Mouse (Mus musculus) thymus, adult 2 months (tissue): Measurements from ENCODE around the gene Acot7. TPM values are rescaled to one million over a fixed set of nuclear protein-coding genes. Genes with fewer than 3 reads are reported as not detected.

ENCODE experiments used
- DNase-seq: peaks from one replicate; pipeline ENCODE4 v3.0.0; 2021
- H3K27ac ChIP-seq: fragments of 200-500 bp; 2 replicates; pipeline ENCODE4 v1.5.1; 2012; ENCODE audit warnings: low read length, control low read depth; ENCODE audit not compliant: control insufficient read depth, insufficient read depth
- H3K27me3 ChIP-seq: fragments of 200-500 bp; 2 replicates; pipeline ENCODE4 v1.6.1; 2012; ENCODE audit warnings: mild to moderate bottlenecking, low read length, moderate library complexity, mixed read lengths; ENCODE audit not compliant: control insufficient read depth, insufficient read depth
- H3K36me3 ChIP-seq: fragments of 200-500 bp; 2 replicates; pipeline ENCODE4 v1.6.1; 2012; ENCODE audit warnings: mild to moderate bottlenecking, low read length, moderate library complexity; ENCODE audit not compliant: control insufficient read depth, insufficient read depth
- H3K4me1 ChIP-seq: fragments of 200-500 bp; replicated peaks from 2 replicates; pipeline ENCODE4 v1.6.1; 2012; ENCODE audit warnings: low read length; ENCODE audit not compliant: control insufficient read depth, insufficient read depth
- H3K4me3 ChIP-seq: fragments of 200-500 bp; 2 replicates; pipeline ENCODE4 v1.5.1; 2012; ENCODE audit warnings: mild to moderate bottlenecking, low read length, control low read depth, moderate library complexity; ENCODE audit not compliant: control insufficient read depth, insufficient read depth
- CTCF ChIP-seq: fragments of 200-500 bp; IDR thresholded peaks from 2 replicates; pipeline ENCODE4 v1.5.1; 2012; ENCODE audit warnings: mild to moderate bottlenecking, control low read depth, low read length, moderate library complexity, borderline replicate concordance; ENCODE audit not compliant: control insufficient read depth, poor library complexity, insufficient read depth; ENCODE audit errors: extremely low read depth
- POLR2A ChIP-seq: fragments of 200-500 bp; IDR thresholded peaks from 2 replicates; pipeline ENCODE4 v1.6.1; 2012; ENCODE audit warnings: mild to moderate bottlenecking, low read length, control low read depth, moderate library complexity; ENCODE audit not compliant: control insufficient read depth, poor library complexity, insufficient read depth; ENCODE audit errors: extremely low read depth
- WGBS: fragments of 180-500 bp; shearing (Covaris S2); methylation state at CpG from one replicate; pipeline ENCODE4 v1.1.7; 2018; 5-methylcytosine and 5-hydroxymethylcytosine counted together
- polyA plus RNA-seq: library from polyadenylated mRNA; depleted of rRNA; stranded (reverse); fragments of >200 nt; gene quantifications from 2 replicates; pipeline ENCODE4 v1.2.3, GENCODE M21; 2012

Gene Acot7
- polyA plus RNA-seq, 1 experiment: 56.6 TPM

DNA sequence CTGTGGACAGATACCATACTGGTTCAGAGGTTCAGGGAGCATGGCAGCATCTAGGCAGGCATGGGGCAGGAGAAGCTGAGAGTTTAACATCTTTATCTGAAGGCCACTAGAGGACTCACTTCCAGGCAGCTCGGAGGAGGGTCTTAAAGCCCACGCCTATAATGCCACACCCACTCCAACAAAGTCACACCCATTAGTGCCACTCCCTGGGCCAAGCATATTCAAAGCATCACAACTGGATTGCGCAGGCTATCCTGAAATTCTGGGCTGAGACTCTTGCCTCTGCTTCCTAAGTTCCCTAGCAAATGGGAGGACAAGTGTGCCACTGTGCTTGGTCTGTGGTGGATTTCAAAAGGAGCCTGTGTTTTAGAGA lies 7.2 kb downstream of the Acot7 start:
- peaks cover 48% of the 10 kb centered on the region for H3K4me1 ChIP-seq
- WGBS: 55% methylated on average over 3 of the region's 3 CpGs
- no peak overlapping the region; the same call in 1 of the 2 replicates for H3K27ac ChIP-seq
- DNase-seq: no peak
- TF ChIP-seq CTCF: no peak
- no peak for TF ChIP-seq POLR2A
- H3K27me3 ChIP-seq: no peaks in the 10 kb centered on the region
- H3K4me3 ChIP-seq: no peak overlapping the region
- H3K36me3 ChIP-seq: no peaks in the 10 kb centered on the region

DNA sequence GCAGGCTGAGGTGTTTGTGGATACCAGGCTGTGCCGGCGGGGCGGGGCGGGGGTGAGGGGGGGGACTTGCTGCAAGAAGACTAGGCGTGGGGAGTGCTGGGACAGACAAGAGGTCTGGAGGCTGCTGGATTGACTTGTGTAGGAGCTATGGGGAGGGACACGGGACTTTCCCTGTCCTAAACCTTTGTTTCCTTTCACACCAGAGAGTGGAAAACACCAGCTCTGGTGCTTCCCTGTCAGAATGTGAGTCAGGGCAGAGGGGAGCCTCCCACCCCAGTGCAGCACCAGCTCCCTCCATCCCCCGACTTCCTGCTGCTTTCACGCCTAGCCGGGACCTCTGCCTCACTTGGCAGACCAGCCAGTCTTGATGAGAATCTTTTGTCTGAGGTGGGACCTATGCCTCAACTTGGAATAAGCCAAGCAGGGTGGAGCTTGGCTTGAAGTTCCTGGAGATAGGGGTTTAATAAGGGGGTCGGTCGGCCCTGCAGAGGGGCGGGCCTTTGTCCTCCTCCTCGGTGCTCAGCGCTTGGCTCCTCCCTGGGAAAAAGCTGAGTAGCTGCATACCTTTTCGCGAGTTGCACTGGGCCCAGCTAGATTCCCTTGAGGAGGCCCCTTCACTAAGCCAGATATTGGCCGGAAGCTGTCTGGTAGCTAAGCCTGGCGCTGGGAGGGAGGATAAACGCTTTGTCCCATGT lies 7.7 kb downstream of the Acot7 start:
- no peaks in the 10 kb centered on the region for H3K36me3 ChIP-seq
- H3K4me3 ChIP-seq: no peak overlapping the region
- 41% methylated on average over 19 of the region's 19 CpGs for WGBS
- H3K27me3 ChIP-seq: no peaks in the 10 kb centered on the region
- no peak for DNase-seq
- peaks cover 48% of the 10 kb centered on the region for H3K4me1 ChIP-seq
- H3K27ac ChIP-seq: no peak overlapping the region; the same call in 1 of the 2 replicates
- TF ChIP-seq CTCF (no peak), POLR2A (no peak)

- Histone ChIP-seq H3K4me3 (no peak overlapping the region), H3K27me3 (no peaks in the 10 kb centered on the region), H3K27ac (no peak overlapping the region; the same call in 1 of the 2 replicates), H3K4me1 (peaks cover 54% of the 10 kb centered on the region), H3K36me3 (no peaks in the 10 kb centered on the region)
- no peak for TF ChIP-seq POLR2A
- TF ChIP-seq CTCF: no peak
- DNase-seq: no peak
- 64% methylated on average over 14 of the region's 14 CpGs for WGBS
Measured at GRCm38 (mm10) chr4:152186205-152187082, 8.5 kb downstream of the Acot7 start.

DNA sequence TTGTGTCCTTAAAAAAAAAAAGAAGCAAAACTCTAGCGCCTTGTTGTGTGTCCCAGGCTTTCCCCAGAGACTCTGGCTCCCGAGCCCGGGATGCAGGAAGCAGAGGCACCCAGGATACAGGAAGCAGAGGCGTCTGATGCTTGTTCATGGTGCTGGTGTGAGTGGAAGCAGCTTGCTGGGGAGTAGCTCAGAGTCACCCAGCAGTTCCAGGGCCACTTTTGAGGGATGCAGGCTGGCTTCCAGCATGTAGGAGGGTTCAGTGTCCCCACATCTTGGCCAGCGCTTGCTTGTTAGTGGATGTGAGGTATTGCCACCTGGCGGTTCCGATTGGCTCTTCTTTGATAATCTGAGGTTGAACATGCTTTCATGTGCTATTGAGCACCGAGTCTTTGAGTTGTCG lies 9.2 kb downstream of the Acot7 start:
- TF ChIP-seq POLR2A: no peak
- no peak for TF ChIP-seq CTCF
- Histone ChIP-seq H3K27ac (no peak overlapping the region), H3K27me3 (no peaks in the 10 kb centered on the region), H3K4me3 (no peak overlapping the region), H3K4me1 (peaks cover 54% of the 10 kb centered on the region), H3K36me3 (no peaks in the 10 kb centered on the region)
- no peak for DNase-seq
- WGBS: 90% methylated on average over 9 of the region's 9 CpGs

DNA sequence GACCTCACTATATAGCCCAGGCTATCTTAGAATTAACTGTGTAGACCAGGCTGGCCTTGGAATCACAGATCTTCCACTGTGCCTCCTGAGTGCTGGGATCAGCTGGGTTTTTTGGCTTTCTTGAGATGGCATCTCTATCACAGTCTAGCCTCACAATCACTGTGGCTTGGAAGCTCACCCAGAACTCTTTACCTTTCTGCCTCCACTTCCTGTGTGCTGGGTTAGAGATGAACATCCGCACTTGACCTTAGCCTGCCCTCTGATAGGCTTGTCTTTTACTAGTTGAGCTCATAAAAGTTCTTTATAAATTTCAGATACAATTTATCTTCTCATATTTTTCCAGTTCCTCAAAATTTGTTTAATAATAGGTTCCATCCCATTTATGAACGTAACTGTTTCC lies 10.7 kb downstream of the Acot7 start:
- H3K4me1 ChIP-seq: peaks cover 54% of the 10 kb centered on the region
- H3K27ac ChIP-seq: peak overlapping the region; percentile 51; the same call in 1 of the 2 replicates
- no peaks in the 10 kb centered on the region for H3K36me3 ChIP-seq

GRCm38 (mm10) chr4:152189071-152189470 lies 11.1 kb downstream of the Acot7 start:
- no peak for DNase-seq
- H3K27ac ChIP-seq: no peak overlapping the region; the same call in 1 of the 2 replicates
- H3K36me3 ChIP-seq: no peaks in the 10 kb centered on the region
- 64% methylated on average over 6 of the region's 6 CpGs for WGBS
- TF ChIP-seq CTCF: no peak
- TF ChIP-seq POLR2A: no peak
- H3K4me1 ChIP-seq: peaks cover 54% of the 10 kb centered on the region
- no peak overlapping the region for H3K4me3 ChIP-seq
- no peaks in the 10 kb centered on the region for H3K27me3 ChIP-seq

More for the DNA sequence above, 10.7 kb downstream of the Acot7 start:
- WGBS: 45% methylated on average over 2 of the region's 2 CpGs
- no peak overlapping the region for H3K4me3 ChIP-seq
- no peak for TF ChIP-seq CTCF
- TF ChIP-seq POLR2A: no peak
- H3K27me3 ChIP-seq: no peaks in the 10 kb centered on the region
- no peak for DNase-seq
